Mouse (Mus musculus) ES-Bruce4 (cell line): Measurements from ENCODE around the gene Tmem125.

ENCODE experiments used
- CTCF ChIP-seq: IDR thresholded peaks from one replicate; pipeline ENCODE4 v1.8.1; 2011; ENCODE audit warnings: low read depth, low read length
- EP300 ChIP-seq: IDR thresholded peaks from 2 replicates; pipeline ENCODE4 v1.6.1; 2011; ENCODE audit warnings: low read depth, low read length; ENCODE audit not compliant: insufficient read depth
- POLR2A ChIP-seq: IDR thresholded peaks from one replicate; pipeline ENCODE4 v1.8.1; 2011; ENCODE audit warnings: low read length; ENCODE audit not compliant: insufficient read depth

DNA sequence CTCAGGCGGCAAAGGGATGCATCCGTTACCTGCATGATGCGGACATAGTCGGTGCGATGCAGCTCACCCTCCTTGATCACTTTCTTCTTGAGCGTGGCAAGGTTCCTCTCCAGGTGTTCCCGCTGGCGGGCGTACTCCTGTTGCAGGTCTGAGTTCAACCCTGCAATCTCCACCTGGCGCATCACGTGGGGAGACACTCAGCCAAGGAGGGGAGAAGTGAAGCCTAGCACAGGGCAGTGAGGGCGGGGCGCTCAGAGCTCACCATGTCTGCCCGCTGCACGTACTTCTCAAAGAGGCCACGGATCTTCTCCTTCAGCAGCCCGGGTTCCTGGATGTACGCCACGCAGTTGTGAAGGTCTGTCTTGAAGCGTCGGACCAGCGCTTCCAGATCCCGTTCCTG is 25.5 kb upstream of the Tmem125 start:
- TF ChIP-seq CTCF (no peak), POLR2A (no peak), EP300 (no peak)
